Mouse (Mus musculus): ENCODE data around the gene Elmo1. TPM values are rescaled to one million over a fixed set of nuclear protein-coding genes. Genes with fewer than 3 reads are reported as not detected.

Elmo1 gene
- polyA plus RNA-seq, 1 experiment from 2014 or later: 19.2 TPM

- WGBS: 86% methylated on average over 11 of the region's 11 CpGs
- no peaks in the 10 kb centered on the region for H3K27me3 ChIP-seq (ENCODE audit: insufficient read depth, poor library complexity, severe bottlenecking)
- no peak overlapping the region for H3K27ac ChIP-seq
- H3K4me1 ChIP-seq (replicated peaks): no peaks in the 10 kb centered on the region; the same call in 1 of the 2 replicates
- no peak overlapping the region for H3K4me3 ChIP-seq
- no peaks in the 10 kb centered on the region for H3K9me3 ChIP-seq
- DNase-seq (ENCODE audit: low spot score): no peak
- no peaks in the 10 kb centered on the region for H3K36me3 ChIP-seq
Measured at GRCm38 (mm10) chr13:20316139-20316538, 225.7 kb downstream of the Elmo1 start.

DNA sequence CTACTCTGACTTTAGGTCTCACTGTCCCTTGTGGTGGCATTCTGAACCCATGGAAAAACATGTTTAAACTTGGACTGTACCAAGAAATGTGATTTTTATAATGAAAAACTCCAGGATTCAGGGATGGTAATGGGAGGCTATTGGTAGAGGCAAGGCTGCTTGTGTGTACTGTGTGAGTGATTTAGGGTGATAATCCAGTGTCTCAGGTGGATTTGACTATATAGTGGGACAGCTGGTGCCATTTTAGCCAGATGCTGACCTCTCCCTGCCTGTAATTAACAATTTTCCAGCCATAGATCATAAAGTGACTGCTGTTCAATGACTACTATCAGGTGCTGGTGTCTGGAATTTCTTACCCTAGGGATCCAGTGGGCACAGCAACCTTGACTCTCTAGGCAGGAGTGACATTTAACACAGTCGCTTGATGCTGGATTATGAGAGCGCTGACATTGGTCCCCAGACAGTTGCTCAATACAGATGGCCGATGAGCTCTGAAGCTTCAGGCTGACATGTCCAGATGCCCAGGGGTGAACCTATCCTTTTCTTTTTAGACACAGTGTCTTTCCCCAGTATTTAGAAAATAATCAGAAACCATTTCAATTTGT lies 228.3 kb downstream of the Elmo1 start:
- DNase-seq (ENCODE audit: low spot score): no peak
- H3K36me3 ChIP-seq: no peaks in the 10 kb centered on the region
- H3K27ac ChIP-seq: no peak overlapping the region
- no peaks in the 10 kb centered on the region; the same call in 1 of the 2 replicates for H3K4me1 ChIP-seq (replicated peaks)
- H3K27me3 ChIP-seq (ENCODE audit: insufficient read depth, poor library complexity, severe bottlenecking): no peaks in the 10 kb centered on the region
- 88% methylated on average over 3 of the region's 3 CpGs for WGBS
- H3K9me3 ChIP-seq: no peaks in the 10 kb centered on the region
- H3K4me3 ChIP-seq: no peak overlapping the region

DNA sequence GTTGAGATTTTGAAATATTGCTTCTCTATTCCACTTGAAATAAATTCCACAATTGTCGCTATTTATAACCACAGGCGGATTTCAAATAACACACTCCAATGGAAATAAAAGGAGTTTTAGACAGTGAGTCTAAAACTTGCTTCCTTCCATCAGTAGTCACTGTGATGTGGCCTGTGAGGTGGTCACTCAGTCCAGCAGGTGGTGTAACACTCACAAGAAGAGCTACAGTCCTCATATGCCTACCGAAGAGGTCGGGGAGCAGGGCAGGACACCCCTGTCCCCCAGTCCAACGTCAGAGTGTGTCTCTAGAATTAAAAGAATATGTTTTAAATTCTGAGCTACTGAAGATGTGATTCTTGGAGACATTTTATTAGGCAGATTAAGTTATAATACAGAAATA lies 229.8 kb downstream of the Elmo1 start:
- WGBS: 90% methylated on average over 5 of the region's 5 CpGs
- Histone ChIP-seq H3K4me1 (replicated peaks) (no peaks in the 10 kb centered on the region; the same call in 1 of the 2 replicates), H3K9me3 (no peaks in the 10 kb centered on the region), H3K27ac (no peak overlapping the region), H3K27me3 (ENCODE audit: insufficient read depth, poor library complexity, severe bottlenecking) (no peaks in the 10 kb centered on the region), H3K4me3 (no peak overlapping the region), H3K36me3 (no peaks in the 10 kb centered on the region)
- no peak for DNase-seq (ENCODE audit: low spot score)

- Histone ChIP-seq H3K9me3 (no peaks in the 10 kb centered on the region), H3K4me1 (replicated peaks) (no peaks in the 10 kb centered on the region), H3K27me3 (ENCODE audit: insufficient read depth, poor library complexity, severe bottlenecking) (no peaks in the 10 kb centered on the region), H3K36me3 (no peaks in the 10 kb centered on the region), H3K4me3 (no peak overlapping the region), H3K27ac (no peak overlapping the region)
- 90% methylated on average over 4 of the region's 4 CpGs for WGBS
- DNase-seq (ENCODE audit: low spot score): no peak
Measured at GRCm38 (mm10) chr13:20323478-20323877, 233.1 kb downstream of the Elmo1 start.

DNA sequence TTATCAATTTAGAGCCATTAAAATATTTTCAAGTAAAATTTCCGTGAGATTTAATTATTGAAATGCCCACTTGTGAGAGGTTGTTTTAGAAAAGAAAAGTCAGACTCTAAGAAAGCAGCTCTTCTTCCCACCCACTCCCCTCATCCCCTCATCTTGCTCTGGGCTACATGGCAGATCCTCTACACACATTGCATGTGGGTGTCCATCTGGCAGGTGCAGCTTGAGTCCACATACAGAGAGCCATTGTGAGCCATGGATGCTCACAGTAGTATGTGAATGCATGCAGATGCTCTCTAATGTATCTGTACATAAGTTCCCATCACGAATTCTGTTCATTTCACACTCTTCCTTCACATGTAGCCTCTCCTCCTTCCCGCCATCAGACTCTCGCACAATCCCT lies 236.7 kb downstream of the Elmo1 start:
- Histone ChIP-seq H3K27ac (no peak overlapping the region), H3K27me3 (ENCODE audit: insufficient read depth, poor library complexity, severe bottlenecking) (no peaks in the 10 kb centered on the region), H3K4me3 (no peak overlapping the region), H3K4me1 (replicated peaks) (no peaks in the 10 kb centered on the region), H3K9me3 (no peaks in the 10 kb centered on the region), H3K36me3 (no peaks in the 10 kb centered on the region)
- 85% methylated on average over 4 of the region's 4 CpGs for WGBS
- no peak for DNase-seq (ENCODE audit: low spot score)

- Histone ChIP-seq H3K27ac (no peak overlapping the region), H3K27me3 (ENCODE audit: insufficient read depth, poor library complexity, severe bottlenecking) (no peaks in the 10 kb centered on the region), H3K4me1 (replicated peaks) (no peaks in the 10 kb centered on the region), H3K36me3 (no peaks in the 10 kb centered on the region), H3K9me3 (no peaks in the 10 kb centered on the region), H3K4me3 (no peak overlapping the region)
- 77% methylated on average over 3 of the region's 3 CpGs for WGBS
- DNase-seq (ENCODE audit: low spot score): no peak
Measured at GRCm38 (mm10) chr13:20327975-20328374, 237.6 kb downstream of the Elmo1 start.

- DNase-seq (ENCODE audit: low spot score): no peak
- no peaks in the 10 kb centered on the region for H3K36me3 ChIP-seq
- H3K4me1 ChIP-seq (replicated peaks): no peaks in the 10 kb centered on the region
- no peak overlapping the region for H3K27ac ChIP-seq
- no peaks in the 10 kb centered on the region for H3K27me3 ChIP-seq (ENCODE audit: insufficient read depth, poor library complexity, severe bottlenecking)
- 97% methylated on average over 1 of the region's 1 CpGs for WGBS
- no peaks in the 10 kb centered on the region for H3K9me3 ChIP-seq
- no peak overlapping the region for H3K4me3 ChIP-seq
Measured at GRCm38 (mm10) chr13:20328672-20329071, 238.3 kb downstream of the Elmo1 start.

DNA sequence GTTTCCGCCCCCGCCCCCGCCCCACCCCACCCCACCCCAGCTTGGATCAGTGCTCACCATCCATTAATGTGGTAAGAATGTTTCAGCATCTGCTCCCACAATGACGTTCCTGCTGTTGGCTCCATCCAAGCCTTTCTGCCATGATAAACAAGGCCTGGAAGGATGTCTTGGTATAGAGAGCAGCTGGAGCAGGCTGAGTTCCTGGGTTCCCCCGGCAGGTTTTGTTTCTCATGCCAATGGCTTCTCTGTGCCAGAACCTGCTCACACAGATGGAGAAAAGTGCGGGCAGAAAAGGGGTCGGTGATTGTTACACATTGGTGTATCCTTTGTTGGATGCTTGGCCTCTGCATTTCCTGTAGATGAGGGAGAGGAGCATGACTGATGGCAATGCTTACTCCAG lies 240.6 kb downstream of the Elmo1 start:
- no peaks in the 10 kb centered on the region for H3K9me3 ChIP-seq
- H3K27me3 ChIP-seq (ENCODE audit: insufficient read depth, poor library complexity, severe bottlenecking): no peaks in the 10 kb centered on the region
- no peaks in the 10 kb centered on the region for H3K36me3 ChIP-seq
- no peak overlapping the region for H3K27ac ChIP-seq
- 90% methylated on average over 7 of the region's 7 CpGs for WGBS
- H3K4me3 ChIP-seq: no peak overlapping the region
- DNase-seq (ENCODE audit: low spot score): no peak
- no peaks in the 10 kb centered on the region for H3K4me1 ChIP-seq (replicated peaks)

- Histone ChIP-seq H3K9me3 (no peaks in the 10 kb centered on the region), H3K27ac (no peak overlapping the region), H3K27me3 (ENCODE audit: insufficient read depth, poor library complexity, severe bottlenecking) (no peaks in the 10 kb centered on the region), H3K36me3 (no peaks in the 10 kb centered on the region), H3K4me3 (no peak overlapping the region), H3K4me1 (replicated peaks) (no peaks in the 10 kb centered on the region)
- DNase-seq (ENCODE audit: low spot score): no peak
- 86% methylated on average over 4 of the region's 4 CpGs for WGBS
Measured at GRCm38 (mm10) chr13:20335051-20335888, 244.9 kb downstream of the Elmo1 start.

DNA sequence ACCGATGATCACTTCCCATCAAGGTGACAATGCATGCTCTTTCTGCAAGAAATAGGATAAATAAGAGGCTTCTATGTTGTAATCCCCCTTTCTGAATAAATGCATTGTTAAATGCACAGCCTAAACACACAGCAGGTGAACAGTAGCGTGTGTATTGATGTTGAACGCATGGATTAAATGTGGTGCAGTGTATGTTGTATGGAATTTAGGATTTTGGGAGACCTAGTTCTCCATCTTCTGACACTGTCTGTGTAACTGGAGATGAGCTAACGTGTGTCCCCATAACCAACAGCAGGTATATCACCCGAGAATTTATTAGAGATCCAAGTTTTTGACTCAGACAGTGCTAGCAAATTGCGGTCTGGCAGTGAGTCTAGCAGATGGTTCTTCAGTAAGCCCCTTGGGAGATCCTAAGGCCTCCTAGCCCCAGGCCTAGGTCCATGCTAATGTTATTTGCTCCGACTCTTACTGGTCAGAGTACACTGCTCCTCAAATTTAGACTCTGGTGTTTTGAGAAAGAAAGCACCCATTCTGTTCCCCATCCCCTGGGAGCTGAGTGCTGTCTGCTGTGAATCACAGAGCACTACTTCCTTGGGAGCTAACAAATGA lies 245.6 kb downstream of the Elmo1 start:
- no peak for DNase-seq (ENCODE audit: low spot score)

GRCm38 (mm10) chr13:20342881-20343280 lies 252.5 kb downstream of the Elmo1 start:
- H3K27ac ChIP-seq: no peak overlapping the region
- no peak overlapping the region for H3K4me3 ChIP-seq
- 88% methylated on average over 3 of the region's 3 CpGs for whole genome bisulfite sequencing
- no peaks in the 10 kb centered on the region for H3K27me3 ChIP-seq (ENCODE audit: insufficient read depth, poor library complexity, severe bottlenecking)
- no peak for DNase-seq (ENCODE audit: low spot score)
- H3K9me3 ChIP-seq: no peaks in the 10 kb centered on the region
- H3K4me1 ChIP-seq (replicated peaks): no peaks in the 10 kb centered on the region
- no peaks in the 10 kb centered on the region for H3K36me3 ChIP-seq

More for the DNA sequence above, 245.6 kb downstream of the Elmo1 start:
- H3K27me3 ChIP-seq (ENCODE audit: insufficient read depth, poor library complexity, severe bottlenecking): no peaks in the 10 kb centered on the region
- 87% methylated on average over 7 of the region's 7 CpGs for WGBS
- H3K27ac ChIP-seq: no peak overlapping the region
- H3K36me3 ChIP-seq: no peaks in the 10 kb centered on the region
- no peaks in the 10 kb centered on the region for H3K9me3 ChIP-seq
- H3K4me1 ChIP-seq (replicated peaks): no peaks in the 10 kb centered on the region
- H3K4me3 ChIP-seq: no peak overlapping the region

GRCm38 (mm10) chr13:20349754-20350153 lies 259.4 kb downstream of the Elmo1 start:
- no peak for DNase-seq (ENCODE audit: low spot score)
- no peaks in the 10 kb centered on the region for H3K9me3 ChIP-seq
- H3K27ac ChIP-seq: no peak overlapping the region
- 94% methylated on average over 1 of the region's 1 CpGs for WGBS
- no peaks in the 10 kb centered on the region for H3K36me3 ChIP-seq
- H3K4me1 ChIP-seq (replicated peaks): peaks cover 4% of the 10 kb centered on the region; the same call in 1 of the 2 replicates
- H3K27me3 ChIP-seq (ENCODE audit: insufficient read depth, poor library complexity, severe bottlenecking): no peaks in the 10 kb centered on the region
- H3K4me3 ChIP-seq: no peak overlapping the region

GRCm38 (mm10) chr13:20352631-20353030 lies 262.2 kb downstream of the Elmo1 start:
- 89% methylated on average over 2 of the region's 2 CpGs for WGBS
- peaks cover 4% of the 10 kb centered on the region; the same call in 1 of the 2 replicates for H3K4me1 ChIP-seq (replicated peaks)
- H3K27ac ChIP-seq: no peak overlapping the region
- no peak overlapping the region for H3K4me3 ChIP-seq
- no peaks in the 10 kb centered on the region for H3K36me3 ChIP-seq
- H3K9me3 ChIP-seq: no peaks in the 10 kb centered on the region
- H3K27me3 ChIP-seq (ENCODE audit: insufficient read depth, poor library complexity, severe bottlenecking): no peaks in the 10 kb centered on the region
- DNase-seq (ENCODE audit: low spot score): no peak
